Mouse (Mus musculus) E14TG2a.4 (cell line): ENCODE data around the gene Ets1.

Experiments
- CTCF ChIP-seq: conservative IDR thresholded peaks from 2 replicates; pipeline ENCODE4 v1.5.1; 2014; ENCODE audit warnings: low read length
- NANOG ChIP-seq: IDR thresholded peaks from 2 replicates; pipeline ENCODE4 v1.6.1; 2014; ENCODE audit warnings: borderline replicate concordance, low read length, mixed read lengths
- POU5F1 ChIP-seq: IDR thresholded peaks from 2 replicates; pipeline ENCODE4 v1.6.1; 2014; ENCODE audit warnings: low read length, borderline replicate concordance

DNA sequence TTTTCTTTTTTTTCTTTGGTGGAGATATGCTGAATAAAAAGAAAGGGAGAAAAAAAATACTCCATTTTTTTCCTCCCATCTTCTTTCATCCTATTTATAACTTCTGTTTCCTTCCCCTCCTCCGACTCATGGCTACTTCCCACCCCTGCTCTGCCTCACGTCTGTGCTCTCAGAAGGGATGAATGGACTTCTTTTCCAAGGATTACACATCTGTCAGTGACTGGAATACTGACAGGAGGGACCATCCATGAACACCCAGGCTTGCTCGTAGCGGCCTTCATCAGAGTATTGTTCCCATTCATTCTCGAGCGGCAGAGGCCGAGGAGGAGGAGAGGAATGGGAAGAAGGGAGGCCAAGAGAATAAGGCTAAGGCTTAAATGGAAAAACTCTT, 31.5 kb downstream of the Ets1 start:
- no peak for TF ChIP-seq CTCF
- TF ChIP-seq POU5F1: no peak
- TF ChIP-seq NANOG: no peak
